Mouse (Mus musculus): ENCODE data around the gene Nelfcd. TPM values are rescaled to one million over a fixed set of nuclear protein-coding genes. Genes with fewer than 3 reads are reported as not detected.
A peak's percentile ranks its signal among the peaks of the same experiment; 100 is the strongest.

Gene Nelfcd
- polyA plus RNA-seq (2014; fragmentation: Nextera tagmentation; extraction: Ambion mirVana): 117 and 125 TPM in 2 replicates

DNA sequence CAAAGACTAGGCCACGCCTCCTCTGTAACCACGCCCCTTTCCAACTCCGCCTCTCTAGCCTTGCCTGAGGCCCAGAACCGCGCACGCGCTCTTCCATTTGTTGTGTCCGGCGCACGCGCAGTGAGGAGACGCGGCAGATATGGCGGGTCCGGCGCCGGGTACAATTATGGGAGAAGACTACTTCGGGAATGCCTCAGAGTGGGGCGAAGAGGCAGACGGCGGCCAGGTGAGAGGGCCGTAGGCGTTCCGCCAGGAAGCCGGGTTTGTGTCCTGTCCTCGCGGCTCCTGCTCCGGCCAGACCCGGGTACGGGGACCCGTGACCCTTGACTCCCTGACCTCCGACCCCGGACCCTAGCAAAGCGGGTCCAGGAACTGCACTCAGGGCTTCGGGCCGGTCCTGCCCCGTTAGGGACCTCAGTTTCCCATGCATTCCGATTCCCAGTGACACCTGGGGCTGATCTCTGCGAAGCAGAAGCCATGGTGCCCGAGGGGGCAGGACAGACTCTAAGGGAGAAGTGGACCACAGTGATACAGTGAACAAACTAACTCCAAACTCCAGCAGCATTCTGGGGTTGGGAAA is at the start of gene Nelfcd:
TSS of gene Nelfcd (plus strand) at position 74 of the 580 bp plus-strand sequence.
- peak within 1 kb of the TSS; percentile 89 for H3K4me3 ChIP-seq (ENCODE audit: low read depth, low read length)
- H3K9ac ChIP-seq (ENCODE audit: low read depth, low read length): peak within 1 kb of the TSS; percentile 93
- peak; percentile 94 for ATAC-seq (replicated peaks; ENCODE audit: low FRiP score)
- H3K27ac ChIP-seq (ENCODE audit: low read depth, low read length): 0 out of 2 replicates have a peak within 1 kb of the TSS, but pooled peaks have one; percentile 22
- peak; percentile 94 for DNase-seq (ENCODE audit: low spot score)
- peak within 1 kb of the TSS; percentile 78 for H3K4me2 ChIP-seq
- no peaks in the 10 kb centered on the region for H3K27me3 ChIP-seq (replicated peaks; ENCODE audit: control insufficient read depth, insufficient read depth, low read length)
- 1% methylated on average over 40 of the region's 40 CpGs for WGBS
- H3K4me1 ChIP-seq (replicated peaks; ENCODE audit: control insufficient read depth, insufficient read depth, low read length): peaks cover 9% of the 10 kb centered on the region; the same call in 1 of the 2 replicates
- no peaks in the 10 kb centered on the region for H3K36me3 ChIP-seq (ENCODE audit: control insufficient read depth, insufficient read depth, low read length)
- no peaks in the 10 kb centered on the region for H3K9me3 ChIP-seq (ENCODE audit: control insufficient read depth, low read length)

DNA sequence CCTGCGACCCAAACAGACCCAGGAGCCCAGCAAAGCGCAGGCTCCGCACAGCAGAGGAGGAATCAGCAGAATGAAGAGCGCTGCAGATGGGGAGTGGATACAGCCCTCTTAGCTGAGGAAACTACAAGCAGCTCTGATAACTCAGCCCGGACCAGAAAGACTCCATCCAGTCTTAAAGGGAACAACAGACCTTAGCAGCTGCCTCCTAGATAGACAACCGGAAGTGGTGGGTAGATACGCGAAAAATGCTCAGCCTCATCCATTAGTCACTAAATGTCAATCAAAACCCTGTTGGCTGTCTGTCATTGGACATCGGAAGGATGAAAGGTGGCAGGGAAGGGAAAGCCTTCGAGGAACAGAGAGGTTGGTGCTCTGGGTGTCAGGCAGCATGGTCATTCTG is 49.0 kb upstream of the Nelfcd start:
- DNase-seq (ENCODE audit: low spot score): peak; percentile 27
- Histone ChIP-seq H3K4me1 (replicated peaks; ENCODE audit: control insufficient read depth, insufficient read depth, low read length) (no peaks in the 10 kb centered on the region), H3K9ac (ENCODE audit: low read depth, low read length) (no peak overlapping the region), H3K27ac (ENCODE audit: low read depth, low read length) (no peak overlapping the region), H3K36me3 (ENCODE audit: control insufficient read depth, insufficient read depth, low read length) (no peaks in the 10 kb centered on the region), H3K27me3 (replicated peaks; ENCODE audit: control insufficient read depth, insufficient read depth, low read length) (no peaks in the 10 kb centered on the region), H3K9me3 (ENCODE audit: control insufficient read depth, low read length) (no peaks in the 10 kb centered on the region), H3K4me3 (ENCODE audit: low read depth, low read length) (no peak overlapping the region), H3K4me2 (no peak overlapping the region)
- WGBS: 65% methylated on average over 10 of the region's 10 CpGs
- no peak for ATAC-seq (replicated peaks; ENCODE audit: low FRiP score)

- no peak for DNase-seq (ENCODE audit: low spot score)
- Histone ChIP-seq H3K9me3 (ENCODE audit: control insufficient read depth, low read length) (no peaks in the 10 kb centered on the region), H3K9ac (ENCODE audit: low read depth, low read length) (no peak overlapping the region), H3K4me3 (ENCODE audit: low read depth, low read length) (no peak overlapping the region), H3K4me1 (replicated peaks; ENCODE audit: control insufficient read depth, insufficient read depth, low read length) (no peaks in the 10 kb centered on the region), H3K4me2 (no peak overlapping the region), H3K27me3 (replicated peaks; ENCODE audit: control insufficient read depth, insufficient read depth, low read length) (no peaks in the 10 kb centered on the region), H3K36me3 (ENCODE audit: control insufficient read depth, insufficient read depth, low read length) (no peaks in the 10 kb centered on the region), H3K27ac (ENCODE audit: low read depth, low read length) (no peak overlapping the region)
- ATAC-seq (replicated peaks; ENCODE audit: low FRiP score): no peak
- WGBS: 85% methylated on average over 9 of the region's 9 CpGs
These were observed 34.6 kb upstream of the Nelfcd start for GRCm38 (mm10) chr2:174381021-174381420.

DNA sequence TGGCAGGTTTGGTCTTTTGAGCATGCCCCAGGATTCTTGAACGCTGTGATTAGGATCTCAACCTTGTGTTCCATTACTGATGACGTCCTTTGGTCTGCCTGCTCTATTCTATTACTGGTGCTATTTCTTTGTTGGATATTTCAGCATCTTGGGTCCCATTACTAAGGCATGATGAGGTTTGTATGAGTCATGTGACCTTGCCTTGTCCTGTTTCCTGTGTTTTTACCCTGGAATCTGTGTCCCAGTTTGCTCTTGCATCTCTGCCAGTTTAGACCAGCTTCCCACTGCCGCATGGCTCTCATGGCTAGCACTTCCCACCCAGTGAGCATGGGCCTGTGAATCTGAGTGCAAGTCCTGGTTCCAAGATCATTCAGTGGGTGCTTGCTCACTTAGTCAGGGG is 23.7 kb upstream of the Nelfcd start:
- H3K9me3 ChIP-seq (ENCODE audit: control insufficient read depth, low read length): no peaks in the 10 kb centered on the region
- no peak overlapping the region for H3K4me2 ChIP-seq
- no peak overlapping the region for H3K4me3 ChIP-seq (ENCODE audit: low read depth, low read length)
- no peaks in the 10 kb centered on the region for H3K27me3 ChIP-seq (replicated peaks; ENCODE audit: control insufficient read depth, insufficient read depth, low read length)
- H3K27ac ChIP-seq (ENCODE audit: low read depth, low read length): no peak overlapping the region
- DNase-seq (ENCODE audit: low spot score) (no peak), ATAC-seq (replicated peaks; ENCODE audit: low FRiP score) (no peak)
- H3K9ac ChIP-seq (ENCODE audit: low read depth, low read length): no peak overlapping the region
- H3K36me3 ChIP-seq (ENCODE audit: control insufficient read depth, insufficient read depth, low read length): no peaks in the 10 kb centered on the region
- H3K4me1 ChIP-seq (replicated peaks; ENCODE audit: control insufficient read depth, insufficient read depth, low read length): no peaks in the 10 kb centered on the region
- 85% methylated on average over 3 of the region's 3 CpGs for WGBS

DNA sequence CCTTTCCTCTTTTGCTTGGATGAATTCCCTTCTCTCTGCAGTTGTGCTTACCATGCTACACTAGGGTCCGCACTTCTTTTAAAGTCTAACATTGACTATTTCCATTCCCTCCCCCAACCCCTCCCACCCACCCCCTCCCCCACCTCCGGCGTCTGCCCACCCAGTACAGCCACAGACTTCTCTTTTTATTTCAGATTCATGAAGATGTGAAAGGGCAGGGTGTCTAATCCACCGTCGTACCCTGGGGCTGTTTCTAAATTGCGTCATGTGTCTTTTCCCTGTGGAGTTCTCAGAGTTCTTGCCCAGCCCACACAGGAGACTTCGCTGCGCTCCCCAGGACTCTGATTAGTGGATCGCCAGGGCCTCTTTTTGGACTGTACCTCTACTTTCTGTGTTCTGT is 23.1 kb upstream of the Nelfcd start:
- WGBS: 75% methylated on average over 9 of the region's 9 CpGs
- Histone ChIP-seq H3K27ac (ENCODE audit: low read depth, low read length) (no peak overlapping the region), H3K27me3 (replicated peaks; ENCODE audit: control insufficient read depth, insufficient read depth, low read length) (no peaks in the 10 kb centered on the region), H3K4me2 (no peak overlapping the region), H3K4me3 (ENCODE audit: low read depth, low read length) (no peak overlapping the region), H3K36me3 (ENCODE audit: control insufficient read depth, insufficient read depth, low read length) (no peaks in the 10 kb centered on the region), H3K9me3 (ENCODE audit: control insufficient read depth, low read length) (no peaks in the 10 kb centered on the region), H3K4me1 (replicated peaks; ENCODE audit: control insufficient read depth, insufficient read depth, low read length) (no peaks in the 10 kb centered on the region), H3K9ac (ENCODE audit: low read depth, low read length) (no peak overlapping the region)
- ATAC-seq (replicated peaks; ENCODE audit: low FRiP score) (no peak), DNase-seq (ENCODE audit: low spot score) (no peak)

GRCm38 (mm10) chr2:174393383-174393782 is 22.2 kb upstream of the Nelfcd start:
- DNase-seq (ENCODE audit: low spot score): no peak
- H3K9me3 ChIP-seq (ENCODE audit: control insufficient read depth, low read length): no peaks in the 10 kb centered on the region
- no peak for ATAC-seq (replicated peaks; ENCODE audit: low FRiP score)
- 55% methylated on average over 5 of the region's 5 CpGs for WGBS
- H3K9ac ChIP-seq (ENCODE audit: low read depth, low read length): no peak overlapping the region
- H3K4me3 ChIP-seq (ENCODE audit: low read depth, low read length): no peak overlapping the region
- no peaks in the 10 kb centered on the region for H3K36me3 ChIP-seq (ENCODE audit: control insufficient read depth, insufficient read depth, low read length)
- no peak overlapping the region for H3K4me2 ChIP-seq
- no peaks in the 10 kb centered on the region for H3K27me3 ChIP-seq (replicated peaks; ENCODE audit: control insufficient read depth, insufficient read depth, low read length)
- no peak overlapping the region for H3K27ac ChIP-seq (ENCODE audit: low read depth, low read length)
- no peaks in the 10 kb centered on the region for H3K4me1 ChIP-seq (replicated peaks; ENCODE audit: control insufficient read depth, insufficient read depth, low read length)

- ATAC-seq (replicated peaks; ENCODE audit: low FRiP score) (no peak), DNase-seq (ENCODE audit: low spot score) (no peak)
- Histone ChIP-seq H3K4me1 (replicated peaks; ENCODE audit: control insufficient read depth, insufficient read depth, low read length) (no peaks in the 10 kb centered on the region), H3K36me3 (ENCODE audit: control insufficient read depth, insufficient read depth, low read length) (no peaks in the 10 kb centered on the region), H3K27ac (ENCODE audit: low read depth, low read length) (no peak overlapping the region), H3K9me3 (ENCODE audit: control insufficient read depth, low read length) (no peaks in the 10 kb centered on the region), H3K27me3 (replicated peaks; ENCODE audit: control insufficient read depth, insufficient read depth, low read length) (no peaks in the 10 kb centered on the region), H3K4me3 (ENCODE audit: low read depth, low read length) (no peak overlapping the region), H3K4me2 (no peak overlapping the region), H3K9ac (ENCODE audit: low read depth, low read length) (no peak overlapping the region)
- WGBS: 85% methylated on average over 10 of the region's 10 CpGs
These were observed 19.0 kb upstream of the Nelfcd start for GRCm38 (mm10) chr2:174396643-174397042.

DNA sequence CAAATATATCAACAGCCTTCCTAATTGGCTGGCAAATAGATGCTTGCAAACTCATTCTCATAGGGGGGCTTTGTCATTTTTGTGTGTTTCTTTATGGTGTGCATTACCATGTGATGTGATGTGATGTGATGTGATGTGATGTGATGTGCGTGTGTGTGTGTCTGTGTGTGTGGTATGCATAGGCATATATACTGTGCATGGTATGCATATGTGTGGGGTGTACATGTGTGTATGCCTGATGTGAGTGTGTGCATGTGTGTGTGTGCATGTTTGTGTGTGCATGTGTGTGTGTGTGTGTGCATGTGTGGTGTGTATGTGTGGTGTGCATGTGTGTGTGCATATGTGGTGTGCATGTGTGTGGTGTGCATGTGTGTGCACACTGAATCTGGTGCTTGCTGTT is 18.5 kb upstream of the Nelfcd start:
- no peak overlapping the region for H3K9ac ChIP-seq (ENCODE audit: low read depth, low read length)
- DNase-seq (ENCODE audit: low spot score): no peak
- H3K27me3 ChIP-seq (replicated peaks; ENCODE audit: control insufficient read depth, insufficient read depth, low read length): no peaks in the 10 kb centered on the region
- 81% methylated on average over 1 of the region's 1 CpGs for WGBS
- no peak overlapping the region for H3K4me2 ChIP-seq
- no peak; the same call in 1 of the 2 replicates for ATAC-seq (replicated peaks; ENCODE audit: low FRiP score)
- H3K36me3 ChIP-seq (ENCODE audit: control insufficient read depth, insufficient read depth, low read length): no peaks in the 10 kb centered on the region
- H3K4me1 ChIP-seq (replicated peaks; ENCODE audit: control insufficient read depth, insufficient read depth, low read length): no peaks in the 10 kb centered on the region
- H3K27ac ChIP-seq (ENCODE audit: low read depth, low read length): no peak overlapping the region
- no peaks in the 10 kb centered on the region for H3K9me3 ChIP-seq (ENCODE audit: control insufficient read depth, low read length)
- no peak overlapping the region for H3K4me3 ChIP-seq (ENCODE audit: low read depth, low read length)

GRCm38 (mm10) chr2:174397881-174398280 is 17.7 kb upstream of the Nelfcd start:
- Histone ChIP-seq H3K4me2 (no peak overlapping the region), H3K27me3 (replicated peaks; ENCODE audit: control insufficient read depth, insufficient read depth, low read length) (no peaks in the 10 kb centered on the region), H3K4me3 (ENCODE audit: low read depth, low read length) (no peak overlapping the region), H3K9me3 (ENCODE audit: control insufficient read depth, low read length) (no peaks in the 10 kb centered on the region), H3K9ac (ENCODE audit: low read depth, low read length) (no peak overlapping the region), H3K4me1 (replicated peaks; ENCODE audit: control insufficient read depth, insufficient read depth, low read length) (no peaks in the 10 kb centered on the region), H3K27ac (ENCODE audit: low read depth, low read length) (no peak overlapping the region), H3K36me3 (ENCODE audit: control insufficient read depth, insufficient read depth, low read length) (no peaks in the 10 kb centered on the region)
- ATAC-seq (replicated peaks; ENCODE audit: low FRiP score) (no peak), DNase-seq (ENCODE audit: low spot score) (peak; percentile 6)
- WGBS: 79% methylated on average over 6 of the region's 6 CpGs

Measured in liver, embryonic 11.5 days (tissue).